Mouse (Mus musculus): Measurements from ENCODE around the gene Tmem163.

GRCm38 (mm10) chr1:127627151-127627550 lies 52.2 kb downstream of the Tmem163 start:
- no peak for TF ChIP-seq EP300 (IDR thresholded peaks at IDR 0.05; ENCODE audit: insufficient read depth, low read depth, low read length)
- no peak for TF ChIP-seq CTCF (IDR thresholded peaks at IDR 0.05)
- TF ChIP-seq POLR2A (IDR thresholded peaks at IDR 0.05; ENCODE audit: insufficient read depth, low read depth, low read length), result no peak

Measured in heart, adult 2 months (tissue).